Mouse (Mus musculus) heart, adult 18-20 months (tissue): ENCODE measurements at regions not wholly inside any gene's neighbourhood (a gene's known extent, or its start where the extent isn't known, plus 50 kb on each side); places are given as distances from the start of the nearest gene placed in this dataset.

Experiments
- DNase-seq, 2 experiments: peaks; one replicate each; pipeline ENCODE4 v3.0.0; 2021 to 2022; ENCODE audit warnings: mixed read lengths in 1 of 2

DNA sequence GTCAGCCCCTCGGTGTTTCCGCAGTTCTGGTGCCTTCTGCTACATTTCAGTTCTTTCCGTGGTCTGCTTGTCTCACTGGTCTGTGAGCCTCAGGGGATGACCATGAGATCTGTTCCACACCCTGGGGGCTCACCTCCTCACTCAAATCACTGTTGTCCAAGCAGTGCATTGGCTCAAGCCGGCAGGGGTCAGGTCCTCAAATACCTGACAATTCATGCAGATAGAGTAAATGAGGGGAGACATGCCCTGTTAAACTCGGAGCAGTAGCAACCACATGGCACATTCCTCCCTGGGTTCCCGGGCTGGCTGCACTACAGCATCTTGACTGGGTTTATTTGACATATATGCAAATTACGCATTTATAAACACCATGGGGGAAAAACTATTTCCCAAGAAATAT, 84.0 kb upstream of the Zmiz1 start:
- no peak for DNase-seq

DNA sequence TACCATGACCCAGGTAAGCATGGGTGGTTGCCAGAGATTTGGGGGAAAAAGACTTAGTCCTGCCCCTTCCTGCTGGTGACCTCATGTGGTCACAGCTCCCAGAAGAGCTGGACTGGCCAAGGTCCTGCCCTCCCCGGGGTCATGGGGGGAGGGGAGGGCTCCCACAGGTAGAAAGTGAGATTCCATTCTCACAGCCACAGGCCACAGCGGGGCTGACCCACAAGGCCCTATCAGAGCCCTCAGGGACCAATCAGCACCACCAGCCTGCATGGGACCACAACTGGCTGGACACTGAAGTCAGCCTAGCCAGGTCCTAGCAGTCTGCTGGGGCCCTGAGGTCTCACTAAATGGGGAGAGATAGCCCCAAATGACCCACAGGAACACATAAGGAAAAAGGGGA, 81.9 kb upstream of the Zmiz1 start:
- DNase-seq = no peak

DNA sequence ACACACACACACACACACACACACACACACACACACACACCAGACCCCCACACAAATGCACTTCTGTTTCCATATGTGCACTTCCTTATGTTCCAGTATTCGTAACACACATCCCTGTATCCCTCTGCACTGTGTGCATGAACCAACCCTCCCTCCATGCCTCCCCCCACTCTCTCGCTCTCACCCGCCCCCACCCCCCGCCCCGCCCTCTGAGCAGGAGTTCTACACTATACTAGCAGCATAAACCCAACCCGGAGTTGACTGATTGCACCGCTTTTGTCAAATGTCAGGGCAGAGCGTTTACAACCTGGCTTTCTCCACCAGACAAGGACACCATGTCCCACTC, 81.5 kb upstream of the Zmiz1 start:
- no peak for DNase-seq

DNA sequence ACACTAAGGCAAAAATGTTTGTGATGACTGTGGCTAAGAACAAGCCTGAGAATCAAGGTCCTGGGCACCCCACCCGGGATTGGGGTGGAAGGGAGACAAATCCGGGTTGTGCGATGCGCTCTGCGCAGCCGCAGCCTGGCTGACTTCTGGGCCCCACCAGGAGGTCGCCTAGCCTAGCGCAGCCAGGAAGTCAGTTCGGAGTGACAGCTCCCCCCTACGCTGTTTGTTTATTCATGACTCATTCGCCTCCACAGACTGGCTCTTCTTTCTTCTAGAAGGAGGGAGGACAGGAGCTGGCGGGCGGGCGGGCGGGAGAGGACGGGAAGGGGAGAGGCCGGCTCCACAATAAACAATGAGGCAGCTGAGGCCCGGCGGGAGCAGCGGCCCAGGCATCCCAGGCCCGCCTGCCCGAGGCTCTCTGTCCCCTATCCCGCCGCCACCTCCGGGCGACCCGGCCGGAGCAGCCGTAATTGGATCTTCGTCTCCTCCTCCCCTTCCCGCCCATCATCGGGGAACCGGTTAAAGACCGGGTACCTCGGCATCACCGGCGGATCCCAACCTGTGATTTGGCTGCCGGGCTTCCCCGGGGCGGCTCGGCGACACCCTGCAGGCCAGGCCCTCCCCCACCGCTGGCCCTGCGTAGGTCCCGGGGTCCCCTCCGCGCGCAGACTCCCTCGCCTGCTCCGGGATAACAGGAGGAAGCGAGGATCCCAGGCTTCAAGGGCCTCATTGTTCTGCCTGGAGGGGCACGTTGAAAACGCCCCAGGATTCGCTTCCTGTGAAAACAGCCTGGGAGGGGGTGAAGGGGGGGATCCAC, 80.9 kb upstream of the Zmiz1 start:
- DNase-seq = peak; percentile 90 to 94

DNA sequence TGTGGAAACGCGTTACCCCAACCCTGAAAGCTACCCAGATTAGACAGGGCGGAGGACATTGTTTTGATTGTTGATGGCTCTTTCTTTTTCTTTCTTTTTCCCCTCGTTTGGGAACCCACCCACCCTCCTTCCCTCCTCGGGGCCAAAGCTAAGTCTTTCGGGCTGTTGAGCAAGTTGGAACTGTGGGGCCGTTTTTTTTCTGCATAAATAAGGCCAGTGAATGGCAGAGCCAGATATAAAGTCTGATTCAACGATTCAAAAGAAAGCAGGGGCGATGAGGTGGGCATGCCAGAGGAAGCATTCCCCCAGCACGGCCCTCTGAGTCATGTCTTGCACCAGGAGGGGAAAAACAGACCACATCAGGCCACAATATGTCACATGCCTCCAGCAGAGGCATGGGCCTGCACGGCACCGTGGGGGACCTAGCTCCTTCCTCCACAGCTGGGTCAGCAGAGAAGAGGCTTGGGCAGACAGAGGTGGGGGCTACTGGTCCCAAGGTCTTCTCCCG, 80.2 kb upstream of the Zmiz1 start:
- DNase-seq = peak; percentile 60 to 64

DNA sequence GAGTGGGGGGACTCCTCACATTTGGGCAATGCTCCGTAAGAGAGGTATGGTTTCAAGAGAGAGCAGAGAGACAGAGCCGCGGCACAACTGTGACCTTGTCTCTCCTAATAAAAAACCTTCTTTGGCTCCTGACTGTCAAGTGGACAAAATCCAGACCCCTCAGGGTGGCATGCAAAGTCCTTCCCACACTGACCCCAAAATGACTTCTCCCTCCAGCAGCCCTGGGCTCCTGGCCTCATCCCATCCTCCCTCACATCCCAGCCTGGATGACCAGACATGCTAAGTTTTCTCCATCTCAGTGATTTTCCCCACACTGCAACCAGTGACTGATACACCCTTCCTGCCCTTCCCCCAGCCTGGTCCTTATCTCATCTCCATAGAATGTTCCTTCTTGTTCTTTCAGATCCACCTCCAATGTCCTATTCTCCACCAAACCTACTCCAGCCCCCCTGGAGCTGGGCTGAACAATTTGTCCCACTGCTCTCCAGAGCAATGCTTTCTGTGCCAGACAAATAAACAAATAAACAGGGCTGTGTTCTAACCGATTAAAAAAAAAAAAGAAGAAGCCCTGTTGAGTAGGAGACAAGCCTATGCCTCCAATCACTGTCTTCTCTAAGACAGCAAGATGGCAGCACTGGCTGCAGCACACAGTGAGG, 75.7 kb upstream of the Zmiz1 start:
- no peak for DNase-seq

DNA sequence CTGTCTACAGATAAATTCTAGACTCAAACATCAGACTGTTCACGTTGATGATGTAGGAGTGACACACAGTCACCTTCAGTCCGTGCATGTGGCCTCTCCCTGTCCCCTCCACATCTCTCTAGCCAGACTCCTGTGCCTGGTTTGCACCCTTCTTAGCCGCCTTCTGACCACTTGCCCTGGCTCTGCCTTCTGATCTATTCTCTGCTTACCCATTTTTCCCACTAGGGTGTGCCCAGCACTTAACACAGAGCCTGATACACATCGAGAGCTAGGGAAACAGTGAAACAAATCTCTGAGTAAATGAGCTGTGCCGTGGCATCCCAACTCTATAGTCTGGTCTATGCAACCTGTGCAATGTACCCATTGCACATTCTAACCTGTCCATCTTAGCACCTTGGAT, 73.3 kb upstream of the Zmiz1 start:
- no peak for DNase-seq

DNA sequence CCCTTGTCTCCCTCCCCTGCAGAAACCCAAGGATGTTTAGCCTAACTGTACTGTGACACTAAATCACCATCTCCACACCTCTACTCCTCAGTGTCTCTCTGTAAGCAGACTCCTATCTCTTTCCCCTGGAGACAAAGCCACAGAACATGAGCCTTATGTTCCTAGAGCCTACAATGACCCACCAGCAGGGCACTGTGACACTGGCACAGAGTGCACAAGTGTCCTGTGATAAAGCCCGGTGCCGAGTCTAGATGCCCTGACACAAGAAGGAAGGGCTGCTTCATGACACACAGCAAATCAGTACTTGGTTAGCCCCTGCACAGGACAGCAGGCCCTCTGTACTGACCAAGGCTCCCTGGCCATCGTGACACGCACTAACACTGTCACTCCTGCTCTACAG, 71.2 kb upstream of the Zmiz1 start:
- no peak for DNase-seq

DNA sequence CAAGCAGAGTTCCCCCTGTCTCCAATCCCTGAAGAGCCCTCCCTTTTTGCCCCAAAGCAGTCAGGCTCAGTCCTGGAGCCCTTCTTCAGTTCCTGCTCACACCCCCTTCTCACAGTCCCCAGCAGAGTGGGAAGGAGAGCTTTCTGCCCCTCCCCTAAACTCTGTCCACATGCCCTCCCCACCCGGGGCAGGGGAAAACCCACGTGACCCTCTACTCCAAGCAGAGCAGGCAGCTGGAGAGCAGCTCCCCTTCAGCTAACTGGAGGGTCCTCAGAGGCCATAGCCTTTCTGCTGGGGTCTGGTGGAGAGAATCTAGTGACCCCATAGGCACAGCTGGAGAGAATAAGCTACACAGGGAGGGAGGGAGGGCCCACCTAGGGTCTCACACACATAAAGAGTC, 69.7 kb upstream of the Zmiz1 start:
- DNase-seq = no peak

DNA sequence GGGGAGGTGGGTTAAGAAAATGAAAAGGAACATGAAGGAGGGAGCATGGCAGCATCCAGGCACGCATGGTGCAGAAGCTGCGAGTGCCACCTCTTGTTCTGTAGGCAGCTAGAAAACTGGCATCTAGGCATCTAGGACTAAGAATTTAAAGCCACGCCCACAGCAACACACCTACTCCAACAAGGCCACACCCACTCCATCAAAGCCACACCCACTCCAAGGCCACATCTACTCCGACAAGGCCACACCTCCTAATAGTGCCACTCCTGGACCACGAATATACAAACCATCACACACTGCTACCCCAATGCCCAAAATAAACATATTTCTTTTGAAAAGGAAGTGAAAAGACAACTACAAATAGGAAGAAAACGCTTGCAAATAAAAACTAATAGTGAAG, 66.6 kb upstream of the Zmiz1 start:
- DNase-seq = no peak

DNA sequence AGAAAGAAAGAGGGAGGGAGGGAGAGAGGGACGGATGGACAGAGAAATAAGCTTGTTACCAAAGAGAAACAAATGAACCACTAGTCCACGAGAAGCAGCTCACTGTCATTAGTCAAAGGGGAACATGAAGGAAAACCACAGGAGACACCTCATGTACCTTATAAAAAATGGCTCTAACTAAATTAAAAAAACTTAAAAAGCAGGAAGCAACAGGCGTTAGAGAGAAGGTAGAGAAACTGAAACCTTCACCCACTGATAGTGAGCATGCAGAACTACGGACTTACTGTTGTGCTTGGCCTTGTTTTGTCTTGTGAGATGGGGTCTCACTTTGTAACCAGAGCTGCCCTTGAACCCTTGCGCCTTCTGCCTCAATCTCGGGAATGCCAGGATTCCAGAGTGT, 66.0 kb upstream of the Zmiz1 start:
- no peak for DNase-seq

DNA sequence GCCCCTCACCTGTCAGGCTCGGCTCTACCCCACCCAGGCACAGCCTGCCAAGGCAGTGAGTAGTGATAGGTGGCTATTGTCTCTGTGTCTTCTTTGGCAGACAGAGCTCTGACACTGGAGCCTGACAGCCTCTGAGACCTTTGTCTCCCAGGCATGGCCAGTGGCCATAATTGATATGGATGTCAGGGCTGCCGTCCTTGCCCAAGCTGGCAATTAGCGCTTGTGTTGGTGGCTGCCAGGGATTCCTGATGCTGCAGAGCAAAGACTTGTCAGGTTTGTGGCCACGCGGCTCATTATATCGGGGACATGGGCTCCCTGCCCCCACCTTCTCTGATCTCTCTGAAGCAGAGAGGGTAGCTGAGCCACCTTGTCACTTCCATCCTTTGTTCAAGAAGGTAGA, 64.1 kb upstream of the Zmiz1 start:
- DNase-seq = peak; percentile 46 to 73

DNA sequence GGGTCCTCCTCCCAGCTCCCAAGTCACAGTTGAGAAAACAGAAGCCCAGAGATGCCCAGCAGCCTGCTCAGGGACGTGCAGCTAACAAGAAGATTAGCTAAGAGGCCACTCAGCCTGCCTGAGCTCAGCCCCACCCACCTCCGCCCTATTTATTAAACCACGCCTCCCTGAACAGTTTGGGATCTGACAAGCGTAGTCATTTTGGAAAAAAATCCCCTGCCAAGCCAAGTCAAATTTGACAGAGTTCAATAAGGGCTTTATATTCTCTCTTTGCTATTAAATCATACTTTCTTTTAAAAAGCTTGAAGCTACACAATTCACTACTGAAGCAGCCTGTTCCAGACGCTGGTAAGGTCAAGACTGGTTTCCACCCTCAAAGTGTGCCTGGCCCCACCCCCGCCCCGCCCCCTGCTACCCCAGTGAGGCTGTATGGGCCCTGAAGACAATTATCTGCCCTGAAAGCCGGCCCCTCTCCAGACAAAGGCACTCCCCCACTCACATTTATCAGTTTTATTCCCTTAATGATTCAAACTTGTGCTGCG, 61.9 kb upstream of the Zmiz1 start:
- DNase-seq = peak; percentile 82 to 84

DNA sequence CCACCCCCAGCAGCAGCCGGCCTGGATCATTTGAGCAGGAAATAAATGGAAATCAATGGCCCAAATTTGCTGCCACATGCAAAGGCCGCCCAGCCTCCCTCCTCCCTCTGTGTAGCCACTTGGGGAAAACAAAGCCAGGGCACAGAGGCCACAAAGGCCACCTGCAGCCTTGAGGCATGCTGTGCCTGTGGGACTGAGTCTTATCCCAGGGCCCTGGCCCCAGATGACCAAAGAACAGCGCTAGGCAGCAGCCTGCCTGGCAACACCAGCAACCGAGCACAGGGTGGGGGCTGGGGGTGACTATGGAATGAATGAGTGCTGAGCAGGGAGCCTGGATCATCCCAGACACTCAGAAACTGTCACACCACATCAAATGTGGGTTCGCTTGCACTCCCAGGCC, 61.2 kb upstream of the Zmiz1 start:
- DNase-seq = no peak

DNA sequence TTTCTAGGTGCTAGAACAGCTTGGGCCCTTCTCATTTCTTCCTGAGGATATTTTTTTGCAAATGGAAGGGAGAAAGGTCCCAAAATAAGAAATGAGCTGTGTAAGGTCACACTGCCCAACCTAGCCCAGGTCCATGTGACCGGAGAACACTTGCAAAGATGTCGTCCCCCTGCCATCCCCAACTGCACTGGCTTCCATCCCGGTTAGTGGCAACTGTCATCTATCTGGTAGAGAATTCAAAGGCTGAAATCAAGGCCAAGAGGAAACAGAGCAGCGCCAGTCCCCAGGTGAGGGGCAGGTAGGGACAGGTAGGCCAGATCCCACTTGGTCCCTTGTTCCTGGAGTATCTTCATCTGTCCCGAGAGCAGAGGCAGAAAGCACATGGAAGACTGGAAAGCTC, 60.2 kb upstream of the Zmiz1 start:
- no peak for DNase-seq

DNA sequence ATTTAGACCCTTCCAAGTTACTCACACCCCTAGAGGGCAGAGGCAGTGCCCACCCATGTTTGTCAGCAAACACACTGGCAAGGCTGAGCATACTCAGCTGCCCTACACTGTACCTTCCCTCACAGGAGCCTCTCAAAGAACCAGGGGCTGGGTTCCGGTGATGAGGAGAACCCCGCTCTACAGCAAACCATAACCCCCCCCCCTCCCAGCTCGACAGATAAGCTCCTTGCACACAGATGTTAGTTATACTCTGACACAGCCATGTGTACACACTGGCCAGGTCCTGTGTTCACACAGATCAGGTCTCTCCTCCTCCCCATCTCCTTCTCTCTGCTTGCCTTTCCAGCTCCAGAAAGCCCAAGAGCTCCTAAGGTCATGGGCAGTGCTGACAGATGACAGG, 59.7 kb upstream of the Zmiz1 start:
- no peak for DNase-seq

DNA sequence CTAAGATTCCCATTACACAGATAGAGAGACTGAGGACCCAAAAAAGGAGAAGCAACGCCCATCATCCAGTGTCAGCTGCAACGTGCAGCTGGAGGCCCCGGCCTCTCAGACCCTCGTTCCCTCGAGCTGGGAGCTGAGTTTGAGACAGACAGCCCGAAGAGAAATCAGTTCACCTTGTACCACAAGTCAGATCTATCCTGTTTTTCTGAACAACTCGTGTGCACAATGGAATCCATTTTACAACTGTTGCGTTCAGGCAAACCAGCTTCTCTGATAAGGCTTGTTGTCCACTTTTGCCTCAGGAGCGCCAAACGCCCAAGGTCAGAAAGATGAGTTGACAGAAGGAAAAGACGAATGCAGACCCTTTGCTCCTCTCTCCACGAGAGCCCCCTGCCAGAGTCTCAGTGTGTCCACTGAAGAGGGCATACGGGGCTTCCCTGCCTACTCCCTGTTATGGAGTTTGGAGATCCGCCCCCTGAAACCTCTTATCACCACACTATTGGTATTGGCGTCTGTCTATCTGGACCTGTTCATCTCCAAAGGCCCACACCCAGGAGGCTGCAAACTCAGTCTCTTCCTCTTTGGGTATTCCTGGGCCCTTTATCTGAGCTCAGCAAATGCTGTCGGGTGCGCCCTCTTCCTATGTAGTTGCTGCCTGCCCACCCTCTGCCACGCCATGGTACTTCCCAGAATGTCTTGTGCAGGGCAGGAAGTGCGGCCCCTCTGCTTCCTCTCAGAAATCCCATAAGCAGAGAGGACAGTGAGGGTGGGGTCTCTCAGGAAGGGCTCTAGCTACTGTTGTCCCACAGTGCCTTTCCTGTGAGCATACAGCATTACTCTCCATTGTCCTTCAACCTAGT, 57.7 kb upstream of the Zmiz1 start:
- DNase-seq = peak; percentile 52 to 82

DNA sequence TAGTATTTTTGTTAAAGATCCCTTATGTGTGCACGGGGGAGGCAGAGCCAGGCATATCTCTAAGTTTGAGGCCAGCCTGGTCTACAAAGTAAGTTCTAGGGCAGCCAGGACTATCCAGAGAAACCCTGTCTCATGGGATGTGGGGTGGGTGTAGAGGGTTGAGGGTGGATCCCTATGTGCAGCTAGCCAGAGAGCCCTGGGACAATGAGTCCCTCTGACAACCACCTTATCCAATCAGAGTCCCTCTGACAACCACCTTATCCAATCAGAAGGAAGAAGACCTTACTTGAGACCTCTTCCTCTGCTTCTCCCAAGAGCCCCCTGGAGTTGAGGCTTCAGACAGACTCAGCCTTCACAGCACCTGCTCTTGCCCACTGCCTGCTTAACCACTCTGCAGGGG, 56.6 kb upstream of the Zmiz1 start:
- DNase-seq = no peak

DNA sequence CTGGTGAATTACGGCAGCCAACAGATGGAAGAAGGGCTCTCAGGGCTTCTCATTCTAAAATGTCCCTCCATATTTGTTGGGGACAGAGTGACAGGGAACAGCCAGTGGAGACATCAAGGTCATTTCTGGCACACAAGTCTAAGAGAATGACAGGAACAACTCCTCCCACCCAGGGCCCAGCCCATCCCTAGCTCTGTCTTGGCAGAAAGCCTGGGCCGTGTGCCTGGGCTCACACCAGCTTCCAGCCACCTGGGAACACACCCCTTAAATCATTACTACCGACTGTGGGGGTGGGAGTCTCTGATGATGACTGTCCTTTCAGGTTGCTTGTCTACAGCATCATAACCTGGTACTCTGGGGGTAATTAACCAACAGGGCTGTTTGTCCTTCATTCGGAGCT, 53.8 kb upstream of the Zmiz1 start:
- peak; percentile 76 to 80 for DNase-seq

DNA sequence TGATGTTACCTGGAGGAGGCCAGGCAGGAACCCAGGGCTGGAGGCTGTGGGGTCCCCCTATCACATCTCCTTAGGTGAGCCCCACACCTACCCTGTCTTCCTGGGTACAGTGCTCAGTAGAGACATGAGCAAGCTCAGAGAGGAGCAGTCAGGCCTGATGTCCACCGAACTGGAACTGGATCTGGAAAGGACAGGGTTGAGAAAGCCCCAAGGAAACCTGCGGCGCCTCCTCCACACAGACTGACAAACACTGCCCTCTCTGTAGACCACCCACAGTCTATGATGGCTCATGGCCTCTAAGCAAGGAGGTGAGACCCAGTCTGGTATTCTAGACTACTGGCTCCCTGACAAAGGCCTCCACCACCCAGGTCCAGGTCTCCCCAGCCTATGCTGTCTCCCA, 52.9 kb upstream of the Zmiz1 start:
- DNase-seq = no peak

DNA sequence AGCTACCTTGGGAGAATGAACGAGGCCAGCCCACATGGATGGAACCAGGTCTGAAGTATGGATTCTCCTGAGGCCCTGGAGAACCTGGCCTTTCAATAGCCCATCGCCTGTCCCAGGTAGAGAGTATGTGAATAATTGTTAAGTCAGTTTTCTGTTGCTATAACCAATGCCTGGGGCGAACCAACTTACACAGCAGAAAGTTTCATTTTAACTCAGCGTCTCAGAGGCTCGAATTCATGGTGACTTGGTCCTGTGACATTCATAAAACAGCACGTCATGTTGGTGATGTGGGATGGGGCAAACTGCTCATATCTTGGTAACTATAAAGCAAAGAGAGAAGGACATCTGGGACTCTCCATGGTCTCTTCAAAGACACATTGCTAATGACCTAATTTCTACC, 52.4 kb upstream of the Zmiz1 start:
- no peak for DNase-seq

DNA sequence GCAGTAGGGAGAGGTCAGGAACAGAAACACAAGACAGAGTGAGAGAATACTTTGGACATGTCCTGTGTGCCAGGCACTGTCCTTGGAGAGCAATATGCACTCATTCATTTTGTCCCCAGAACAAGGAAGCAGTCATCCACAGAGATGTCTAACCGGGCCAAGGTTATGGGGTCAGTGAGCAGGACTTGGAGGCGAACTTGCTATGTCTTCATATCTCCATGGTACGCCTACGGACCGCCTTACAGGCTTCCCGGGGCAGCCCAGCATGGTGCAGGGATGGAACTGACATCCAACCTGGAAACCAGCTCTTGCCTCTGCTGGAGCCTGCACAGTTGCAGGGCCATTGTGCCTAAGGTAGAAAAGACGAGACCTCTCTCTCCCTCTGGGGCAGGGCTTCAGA, 51.9 kb upstream of the Zmiz1 start:
- DNase-seq = no peak
